Mouse (Mus musculus): Measurements from ENCODE around the gene Cog3.

Gene Cog3

GRCm38 (mm10) chr14:75761028-75761805 is 6.9 kb upstream of the Cog3 start:
- peak; percentile 22 to 55 for DNase-seq (ENCODE audit: low spot score in 2 of 2)

DNA sequence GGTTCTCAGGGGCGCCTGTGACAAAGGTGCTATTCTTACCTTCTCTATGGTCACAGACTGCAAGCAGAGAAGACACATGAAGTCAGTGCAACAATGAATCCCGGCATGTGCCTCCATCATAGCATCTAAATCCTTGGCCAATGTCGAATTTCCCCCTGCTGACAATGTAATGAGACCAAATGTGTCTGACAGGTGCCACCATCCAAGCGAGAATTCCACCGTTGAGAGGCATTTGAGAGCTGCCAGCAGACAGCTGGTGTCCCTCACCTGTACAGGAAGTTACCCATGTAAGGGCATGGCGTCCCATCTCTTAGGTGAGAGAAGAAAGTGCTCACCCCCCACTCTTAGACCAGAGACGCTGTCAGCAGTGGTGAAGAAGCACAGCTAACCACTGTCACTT is 4.1 kb upstream of the Cog3 start:
- DNase-seq (ENCODE audit: low spot score in 2 of 2) = no peak

GRCm38 (mm10) chr14:75757821-75758220 is 3.5 kb upstream of the Cog3 start:
- no peak for DNase-seq (ENCODE audit: low spot score in 2 of 2)

- DNase-seq (ENCODE audit: low spot score in 2 of 2) = no peak
Observed at GRCm38 (mm10) chr14:75756971-75757370, 2.7 kb upstream of the Cog3 start.

- DNase-seq (ENCODE audit: low spot score in 2 of 2) = no peak
Observed at GRCm38 (mm10) chr14:75753206-75753605, 1.1 kb downstream of the Cog3 start.

- no peak for DNase-seq (ENCODE audit: low spot score in 2 of 2)
Observed at GRCm38 (mm10) chr14:75751040-75751439, 3.3 kb downstream of the Cog3 start.

- no peak for DNase-seq (ENCODE audit: low spot score in 2 of 2)
Observed at GRCm38 (mm10) chr14:75749123-75749522, 5.2 kb downstream of the Cog3 start.

DNA sequence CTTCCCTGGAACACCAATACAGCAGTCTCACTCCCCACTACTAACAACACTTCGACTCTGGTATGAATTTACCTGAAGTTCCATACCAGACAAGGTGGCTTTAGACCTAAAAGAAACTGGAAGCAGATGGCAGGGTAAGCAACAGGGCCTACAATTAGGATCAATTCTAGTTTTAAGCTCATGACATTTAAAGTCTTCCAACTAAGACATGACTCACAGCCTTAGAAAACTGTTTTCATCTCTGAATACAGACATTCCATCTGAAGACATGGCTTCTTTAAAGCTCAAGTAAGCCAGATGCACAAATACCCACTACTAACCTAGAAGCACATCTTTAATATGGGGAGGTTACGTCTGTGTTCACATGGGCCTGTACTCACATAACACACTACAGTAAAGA is 6.4 kb downstream of the Cog3 start:
- no peak for DNase-seq (ENCODE audit: low spot score in 2 of 2)

GRCm38 (mm10) chr14:75741904-75742303 is 12.4 kb downstream of the Cog3 start:
- no peak for DNase-seq (ENCODE audit: low spot score in 2 of 2)

GRCm38 (mm10) chr14:75735597-75735996 is 18.7 kb downstream of the Cog3 start:
- DNase-seq (ENCODE audit: low spot score in 2 of 2) = no peak

DNA sequence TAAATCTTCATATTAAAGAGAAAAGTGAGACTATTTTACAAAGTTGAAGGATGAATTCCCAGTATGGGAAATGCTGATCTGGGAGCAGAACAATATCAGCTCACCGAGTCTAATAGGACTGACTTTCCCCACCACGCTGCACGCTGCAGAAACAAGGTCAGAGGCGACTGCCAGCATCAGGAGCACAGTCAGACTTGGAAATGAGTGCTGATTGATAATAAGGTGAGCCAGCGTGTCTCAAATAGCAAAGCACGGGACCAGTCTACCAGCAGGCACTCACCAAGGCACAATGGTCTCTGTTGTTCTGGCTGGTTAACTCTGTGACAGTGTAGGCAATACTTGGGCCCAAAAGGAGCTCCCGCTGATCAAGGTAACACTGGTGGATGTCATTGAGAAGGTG is 21.7 kb downstream of the Cog3 start:
- no peak for DNase-seq (ENCODE audit: low spot score in 2 of 2)

- DNase-seq (ENCODE audit: low spot score in 2 of 2) = no peak
Observed at GRCm38 (mm10) chr14:75731361-75731760, 23.0 kb downstream of the Cog3 start.

DNA sequence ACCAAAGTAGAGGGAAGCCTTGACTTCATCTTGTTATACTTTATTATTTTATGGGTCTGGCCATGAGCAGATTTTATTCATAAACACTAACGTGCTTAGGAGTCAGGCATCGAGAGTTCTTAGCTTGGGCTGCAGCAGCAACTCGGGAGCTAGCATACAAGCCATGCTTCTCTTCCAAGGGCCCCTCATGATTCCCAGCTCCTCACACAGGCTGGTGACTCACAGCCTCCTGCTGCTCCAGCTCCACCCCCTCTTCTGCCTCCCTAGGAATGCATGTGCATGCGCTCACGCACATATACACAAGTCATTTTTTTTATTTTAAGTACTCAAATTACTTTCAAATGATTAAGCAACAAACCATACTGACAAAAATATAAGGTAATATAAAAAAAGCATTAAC is 26.2 kb downstream of the Cog3 start:
- no peak for DNase-seq (ENCODE audit: low spot score in 2 of 2)

- DNase-seq (ENCODE audit: low spot score in 2 of 2) = no peak
Observed at GRCm38 (mm10) chr14:75727046-75727445, 27.3 kb downstream of the Cog3 start.

DNA sequence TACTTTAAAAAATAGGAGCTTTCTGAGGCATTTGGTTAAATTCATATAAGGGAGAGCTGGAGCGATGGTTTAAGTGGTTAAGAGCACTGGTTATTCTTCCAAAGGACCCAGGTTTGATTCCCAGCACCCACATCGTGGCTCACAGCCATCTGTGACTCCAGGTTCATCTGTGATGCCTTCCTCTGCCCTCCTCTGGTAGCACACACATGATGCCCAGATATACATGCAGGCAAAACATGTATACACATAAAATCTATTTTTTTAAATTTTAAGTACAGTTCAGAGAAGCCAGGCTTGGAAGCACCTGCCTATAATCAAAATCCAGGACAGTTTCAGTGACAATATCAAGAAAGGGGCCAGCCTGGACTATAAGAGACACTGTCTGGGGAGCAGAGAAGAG is 31.5 kb downstream of the Cog3 start:
- no peak for DNase-seq (ENCODE audit: low spot score in 2 of 2)

- peak; percentile 23 to 71 for DNase-seq (ENCODE audit: low spot score in 2 of 2)
Observed at GRCm38 (mm10) chr14:75721977-75722563, 32.2 kb downstream of the Cog3 start.

GRCm38 (mm10) chr14:75720121-75720520 is 34.2 kb downstream of the Cog3 start:
- DNase-seq (ENCODE audit: low spot score in 2 of 2) = no peak

- DNase-seq (ENCODE audit: low spot score in 2 of 2) = no peak
Observed at GRCm38 (mm10) chr14:75716410-75716809, 37.9 kb downstream of the Cog3 start.

DNA sequence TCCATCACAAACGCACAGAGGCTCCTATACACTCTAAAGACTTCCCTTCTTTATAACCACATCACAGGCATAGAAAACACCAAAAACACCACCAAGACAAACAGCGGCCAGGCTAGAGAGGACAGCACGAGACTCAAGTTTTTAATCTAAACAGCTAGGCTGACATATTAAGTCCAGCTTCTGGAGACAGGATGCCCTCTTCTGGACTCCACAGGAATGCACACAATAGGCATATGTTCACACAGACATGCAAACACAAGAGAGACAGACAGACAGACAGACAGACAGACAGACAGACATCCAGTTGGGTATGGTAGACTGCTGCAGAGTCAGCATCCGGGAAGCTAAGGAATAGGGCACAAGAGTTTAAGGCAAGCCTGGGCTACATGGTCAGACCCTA is 40.7 kb downstream of the Cog3 start:
- no peak for DNase-seq (ENCODE audit: low spot score in 2 of 2)

DNA sequence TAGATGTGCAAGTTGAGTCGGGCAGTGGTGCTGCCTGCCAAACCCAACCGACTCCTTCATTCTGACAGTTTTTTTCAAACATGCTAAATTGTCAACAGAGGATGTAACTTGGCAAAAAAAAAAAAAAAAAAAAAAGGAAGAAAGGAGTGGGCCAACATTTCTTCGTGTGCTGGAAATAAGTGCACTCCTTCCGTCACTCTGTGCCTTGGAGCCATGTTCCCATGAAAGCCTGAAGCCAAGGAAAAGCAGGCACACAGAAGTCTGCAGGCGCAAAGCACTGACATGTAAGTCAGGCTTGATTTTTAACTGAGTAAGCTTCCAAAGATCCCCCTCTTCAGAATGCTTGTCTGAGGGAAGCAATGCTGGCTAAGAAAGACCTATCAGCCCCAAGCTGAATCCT is 41.6 kb downstream of the Cog3 start:
- no peak for DNase-seq (ENCODE audit: low spot score in 2 of 2)

DNA sequence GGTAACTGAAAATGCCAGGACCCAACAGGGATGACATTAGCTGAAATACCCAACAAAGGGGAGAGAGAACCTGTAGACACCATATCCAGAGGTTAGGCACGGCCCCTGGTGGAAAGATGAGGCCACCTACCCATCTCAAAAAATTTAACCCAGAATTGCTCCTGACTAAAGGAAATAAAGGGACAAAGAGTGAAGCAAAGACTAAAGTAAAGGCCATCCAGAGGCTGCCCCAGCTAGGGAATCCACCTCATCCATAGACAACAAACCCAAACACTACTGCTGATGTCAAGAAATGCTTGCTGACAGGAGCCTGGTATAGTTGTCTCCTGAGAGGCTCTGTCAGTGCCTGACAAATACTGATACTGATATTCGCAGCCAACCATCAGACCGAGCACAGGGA is 42.6 kb downstream of the Cog3 start:
- no peak for DNase-seq (ENCODE audit: low spot score in 2 of 2)

GRCm38 (mm10) chr14:75708986-75709385 is 45.3 kb downstream of the Cog3 start:
- DNase-seq (ENCODE audit: low spot score in 2 of 2) = no peak

DNA sequence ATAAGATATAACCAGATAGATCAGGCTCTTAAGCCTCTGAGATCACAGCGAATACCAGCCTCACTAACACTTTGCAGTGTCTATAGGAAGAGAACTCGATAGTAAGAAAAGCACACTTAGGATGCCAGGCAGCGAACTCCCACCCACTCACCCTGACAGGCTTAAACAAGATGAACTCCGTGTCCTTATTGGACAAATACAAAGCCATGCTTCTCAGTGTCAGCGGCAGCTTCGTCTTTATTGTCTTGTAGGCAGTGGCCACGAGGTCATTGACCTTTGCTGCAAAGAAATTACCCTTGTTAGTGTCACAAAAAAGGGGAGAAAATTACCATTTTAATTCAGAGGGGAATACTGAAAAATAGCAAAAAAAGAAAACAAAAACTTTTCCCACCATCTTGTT is 46.5 kb downstream of the Cog3 start:
- no peak for DNase-seq (ENCODE audit: low spot score in 2 of 2)

DNA sequence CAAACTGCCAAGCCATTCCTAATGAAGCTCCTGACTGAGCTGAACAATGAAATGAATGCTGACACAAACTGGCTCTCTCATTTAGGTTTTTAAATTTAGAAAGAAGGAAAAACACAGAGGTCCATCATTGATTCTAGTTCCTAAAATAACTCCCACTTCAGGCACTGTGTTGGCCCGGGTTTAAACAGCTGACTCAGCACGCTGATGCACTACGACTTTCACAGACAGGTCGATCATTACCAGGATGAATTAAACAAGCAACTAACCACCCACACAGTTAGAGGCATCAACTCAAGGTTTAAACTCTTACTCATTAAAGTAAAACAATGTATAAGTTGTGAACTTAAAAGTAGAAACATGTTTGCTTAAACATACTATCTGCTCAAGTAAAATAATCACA is 47.7 kb downstream of the Cog3 start:
- DNase-seq (ENCODE audit: low spot score in 2 of 2) = no peak
